Mouse (Mus musculus) ES-E14 (cell line): ENCODE measurements around the gene Lmf2. TPM values are rescaled to one million over a fixed set of nuclear protein-coding genes. Genes with fewer than 3 reads are reported as not detected.

Source experiments
- DNase-seq: peaks from one replicate; pipeline ENCODE4 v3.0.0-alpha.2; 2013; ENCODE audit warnings: low read depth, low spot score
- H3K27ac ChIP-seq: 2 replicates; pipeline ENCODE4 v1.5.1; 2012; ENCODE audit warnings: low read depth, mild to moderate bottlenecking, low read length, moderate library complexity, mixed read lengths; ENCODE audit not compliant: poor library complexity, insufficient read depth, severe bottlenecking
- H3K36me3 ChIP-seq: 2 replicates; pipeline ENCODE4 v1.6.1; 2012; ENCODE audit warnings: mild to moderate bottlenecking, low read length, moderate library complexity, mixed read lengths; ENCODE audit not compliant: control insufficient read depth, poor library complexity, insufficient read depth, severe bottlenecking
- H3K4me1 ChIP-seq, 2 experiments: fragments of 150-350 bp in 1 of 2; sonication (generic) in 1 of 2; 2 replicates each; pipeline ENCODE4 v1.6.1; 2012; ENCODE audit warnings: low read length in 2 of 2, mild to moderate bottlenecking in 1 of 2, mixed read lengths in 1 of 2; ENCODE audit not compliant: control insufficient read depth in 2 of 2, insufficient read depth in 2 of 2, poor library complexity in 1 of 2
- H3K4me3 ChIP-seq, 2 experiments: fragments of 150-350 bp in 1 of 2; sonication (generic) in 1 of 2; 2 replicates each; pipeline ENCODE4 v1.5.1; 2012; ENCODE audit warnings: low read length in 2 of 2, low read depth in 1 of 2, mild to moderate bottlenecking in 1 of 2, mixed read lengths in 1 of 2; ENCODE audit not compliant: insufficient read depth in 1 of 2, poor library complexity in 1 of 2, severe bottlenecking in 1 of 2
- H3K9ac ChIP-seq: 2 replicates; pipeline ENCODE4 v1.6.1; 2012; ENCODE audit warnings: low read depth, mild to moderate bottlenecking, low read length, mixed read lengths; ENCODE audit not compliant: poor library complexity, insufficient read depth, severe bottlenecking
- H3K9me3 ChIP-seq: fragments of 150-350 bp; sonication (generic); 2 replicates; pipeline ENCODE4 v1.6.1; 2012; ENCODE audit warnings: low read depth, mild to moderate bottlenecking, low read length; ENCODE audit not compliant: control insufficient read depth, insufficient read depth
- CHD2 ChIP-seq: IDR thresholded peaks from 2 replicates; pipeline ENCODE4 v1.6.1; 2014; ENCODE audit warnings: mild to moderate bottlenecking, low read depth, low read length, inconsistent platforms
- HCFC1 ChIP-seq: IDR thresholded peaks from 2 replicates; pipeline ENCODE4 v1.6.1; 2012; ENCODE audit warnings: low read length, inconsistent platforms, borderline replicate concordance; ENCODE audit not compliant: insufficient read depth
- MAFK ChIP-seq: IDR thresholded peaks from 2 replicates; pipeline ENCODE4 v1.6.1; 2014; ENCODE audit warnings: mild to moderate bottlenecking, low read depth, low read length, inconsistent platforms; ENCODE audit not compliant: insufficient read depth
- ZC3H11A ChIP-seq: IDR thresholded peaks from 2 replicates; pipeline ENCODE4 v1.6.1; 2012; ENCODE audit warnings: low read depth, mild to moderate bottlenecking, inconsistent platforms, low read length, borderline replicate concordance
- ZNF384 ChIP-seq: IDR thresholded peaks from 2 replicates; pipeline ENCODE4 v1.6.1; 2012; ENCODE audit warnings: low read depth, low read length, inconsistent platforms
- in situ Hi-C, 2 experiments: fragments of 600-800 bp; cut with MboI; formaldehyde crosslinking; loops; one replicate each; pipeline ENCODE4 v1.15.1; 2025; ENCODE audit warnings: low sequenced_read_pairs in 2 of 2, inconsistent platforms in 1 of 2; ENCODE audit not compliant: unreplicated experiment in 2 of 2
- total RNA-seq: library from RNA; depleted of rRNA; stranded (reverse); fragments of 300-350 nt; gene quantifications from 2 replicates; pipeline ENCODE4 v1.2.3, GENCODE M21; 2012

The Lmf2 gene
- total RNA-seq, 1 experiment = 45.3 TPM

- no peaks in the 10 kb centered on the region for H3K36me3 ChIP-seq
- DNase-seq = no peak
- peak overlapping the region; percentile 63 to 68 for H3K4me3 ChIP-seq
- 0 out of 2 replicates have a peak, but pooled peaks cover 1% of the 10 kb centered on the region for H3K9me3 ChIP-seq
- in situ Hi-C loops = no loop called here
- TF ChIP-seq HCFC1 (no peak), ZC3H11A (no peak), MAFK (no peak), CHD2 (no peak), ZNF384 (no peak)
- peak overlapping the region; percentile 45; the same call in 1 of the 2 replicates for H3K9ac ChIP-seq
- H3K27ac ChIP-seq = no peak overlapping the region
- H3K4me1 ChIP-seq = 0 out of 4 replicates have a peak, but pooled peaks cover 0 to 4% of the 10 kb centered on the region in 2 experiments
These were observed 19.0 kb downstream of the Lmf2 start for GRCm38 (mm10) chr15:89336422-89336821.

- H3K9me3 ChIP-seq = 0 out of 2 replicates have a peak, but pooled peaks cover 1% of the 10 kb centered on the region
- in situ Hi-C loops = no loop called here
These were observed 20.5 kb downstream of the Lmf2 start for GRCm38 (mm10) chr15:89334774-89335537.

GRCm38 (mm10) chr15:89334271-89334670 is 21.2 kb downstream of the Lmf2 start, which contains the start of gene Miox:
TSS of gene Miox (plus strand) at chr15:89334398.
- Histone ChIP-seq H3K4me3 (peak within 1 kb of the TSS in 1 of 2 experiments; percentile 68; a peak in 1 of 4 replicates), H3K27ac (no peak within 1 kb of the TSS), H3K4me1 (0 out of 4 replicates have a peak, but pooled peaks cover 0 to 4% of the 10 kb centered on the region in 2 experiments), H3K9ac (no peak within 1 kb of the TSS), H3K36me3 (no peaks in the 10 kb centered on the region), H3K9me3 (0 out of 2 replicates have a peak, but pooled peaks cover 1% of the 10 kb centered on the region)
- in situ Hi-C loops = no loop called here
- no peak for DNase-seq
- TF ChIP-seq ZNF384 (no peak), CHD2 (no peak), ZC3H11A (no peak), HCFC1 (no peak), MAFK (no peak)

More at GRCm38 (mm10) chr15:89334774-89335537, 20.5 kb downstream of the Lmf2 start:
- Histone ChIP-seq H3K36me3 (no peaks in the 10 kb centered on the region), H3K9ac (no peak overlapping the region), H3K27ac (no peak overlapping the region), H3K4me1 (0 out of 4 replicates have a peak, but pooled peaks cover 0 to 4% of the 10 kb centered on the region in 2 experiments), H3K4me3 (peak overlapping the region in 1 of 2 experiments; percentile 68; a peak in 2 of 4 replicates)
- no peak for TF ChIP-seq HCFC1
- no peak for TF ChIP-seq ZNF384
- no peak for TF ChIP-seq MAFK
- TF ChIP-seq CHD2 = no peak
- no peak for TF ChIP-seq ZC3H11A
- no peak for DNase-seq

- no peaks in the 10 kb centered on the region for H3K9me3 ChIP-seq
- DNase-seq = no peak
- H3K27ac ChIP-seq = no peak overlapping the region
- H3K36me3 ChIP-seq = peaks cover 2% of the 10 kb centered on the region; the same call in 1 of the 2 replicates
- H3K9ac ChIP-seq = no peak overlapping the region
- in situ Hi-C loops = no loop called here
- no peak overlapping the region for H3K4me3 ChIP-seq
- TF ChIP-seq HCFC1 (no peak), ZC3H11A (no peak), ZNF384 (no peak), CHD2 (no peak), MAFK (no peak)
- peaks cover 0 to 4% of the 10 kb centered on the region in 2 experiments; a peak in 1 of 4 replicates for H3K4me1 ChIP-seq
These were observed 29.0 kb downstream of the Lmf2 start for GRCm38 (mm10) chr15:89326441-89326840.
